Mouse (Mus musculus) heart, postnatal 36 days (tissue): Measurements from ENCODE around the gene Abca9. TPM values are rescaled to one million over a fixed set of nuclear protein-coding genes. Genes with fewer than 3 reads are reported as not detected.
A peak's percentile ranks its signal among the peaks of the same experiment; 100 is the strongest.

Experiments
- DNase-seq, 2 experiments: peaks; one replicate each; pipeline ENCODE4 v3.0.0; 2021 to 2022
- intact Hi-C: fragments of 180-260 bp; cut with DNase I; formaldehyde crosslinking; loops from one replicate; pipeline ENCODE4 v1.15.1; 2025
- total RNA-seq, 2 experiments: library from RNA; stranded (reverse); gene quantifications; 2 replicates each; pipeline ENCODE4 v1.2.3; 2021

Abca9 gene
- total RNA-seq, 2 experiments from 2014 or later: 13.3 to 16.6 TPM

- intact Hi-C loops: no loop called here
- no peak for DNase-seq
These were observed 76.7 kb downstream of the Abca9 start for GRCm38 (mm10) chr11:110091328-110091727.

- no peak for DNase-seq
- intact Hi-C loops: no loop called here
These were observed 95.8 kb downstream of the Abca9 start for GRCm38 (mm10) chr11:110072158-110072557.

GRCm38 (mm10) chr11:110061032-110061431 is 107.0 kb downstream of the Abca9 start:
- intact Hi-C loops: no loop called here
- peak; percentile 5 to 14 for DNase-seq

GRCm38 (mm10) chr11:110060127-110060526 is 107.9 kb downstream of the Abca9 start:
- intact Hi-C loops: no loop called here
- no peak for DNase-seq

GRCm38 (mm10) chr11:110053681-110054080 is 114.3 kb downstream of the Abca9 start:
- intact Hi-C loops: no loop called here
- no peak for DNase-seq

Other genes starting within 250 kb of the Abca9 start
- 1 to 10 TPM; 8.0 to 8.4 TPM for gene Abca8b, start 172.4 kb downstream of the Abca9 start, total RNA-seq
- gene Abca8a, start 72.2 kb downstream of the Abca9 start, total RNA-seq: 10 to 100 TPM; 34.6 to 43.4 TPM
- 1 to 10 TPM; 8.0 to 8.4 TPM for gene Abca6, start 83.6 kb upstream of the Abca9 start, total RNA-seq
- gene Abca5, start 169.5 kb upstream of the Abca9 start, total RNA-seq: 1 to 10 TPM; 6.1 to 7.5 TPM
- gene Map2k6, start 230.9 kb upstream of the Abca9 start, total RNA-seq: 1 to 10 TPM; 4.7 to 5.5 TPM